Mouse (Mus musculus) heart, adult 2 months (tissue): Measurements from ENCODE around the gene Csnk2a2.

ENCODE experiments used
- CTCF ChIP-seq: fragments of 200-600 bp; IDR thresholded peaks from 2 replicates; pipeline ENCODE4 v1.8.1; 2022; ENCODE audit warnings: antibody characterized with exemption, mild to moderate bottlenecking, moderate library complexity
- EP300 ChIP-seq: fragments of 200-500 bp; IDR thresholded peaks from 2 replicates; pipeline ENCODE4 v1.6.1; 2011; ENCODE audit warnings: low read depth, low read length, control low read depth; ENCODE audit not compliant: insufficient read depth
- POLR2A ChIP-seq: fragments of 200-500 bp; IDR thresholded peaks from 2 replicates; pipeline ENCODE4 v1.6.1; 2011; ENCODE audit warnings: mild to moderate bottlenecking, low read depth, low read length, control low read depth; ENCODE audit not compliant: insufficient read depth

- TF ChIP-seq EP300 (no peak), CTCF (no peak), POLR2A (no peak)
Measured at GRCm38 (mm10) chr8:95433124-95433523, 56.7 kb downstream of the Csnk2a2 start.
